Mouse (Mus musculus) cortical plate, adult 2 months (tissue): Measurements from ENCODE around the gene Borcs6.

Experiments used
- CTCF ChIP-seq: fragments of 200-500 bp; IDR thresholded peaks from 2 replicates; pipeline ENCODE4 v1.5.1; 2011; ENCODE audit warnings: mild to moderate bottlenecking, control low read depth, low read length; ENCODE audit not compliant: insufficient read depth; ENCODE audit errors: extremely low read depth
- POLR2A ChIP-seq: fragments of 200-500 bp; IDR thresholded peaks from 2 replicates; pipeline ENCODE4 v1.6.1; 2011; ENCODE audit warnings: mild to moderate bottlenecking, low read length, control low read depth; ENCODE audit not compliant: insufficient read depth; ENCODE audit errors: extremely low read depth

- TF ChIP-seq POLR2A: no peak
- TF ChIP-seq CTCF: no peak
Measured at GRCm38 (mm10) chr11:69090367-69090766, 30.9 kb downstream of the Borcs6 start.
